ENCODE assay signal across 8 mouse cellular contexts in the genomic region with DNA sequence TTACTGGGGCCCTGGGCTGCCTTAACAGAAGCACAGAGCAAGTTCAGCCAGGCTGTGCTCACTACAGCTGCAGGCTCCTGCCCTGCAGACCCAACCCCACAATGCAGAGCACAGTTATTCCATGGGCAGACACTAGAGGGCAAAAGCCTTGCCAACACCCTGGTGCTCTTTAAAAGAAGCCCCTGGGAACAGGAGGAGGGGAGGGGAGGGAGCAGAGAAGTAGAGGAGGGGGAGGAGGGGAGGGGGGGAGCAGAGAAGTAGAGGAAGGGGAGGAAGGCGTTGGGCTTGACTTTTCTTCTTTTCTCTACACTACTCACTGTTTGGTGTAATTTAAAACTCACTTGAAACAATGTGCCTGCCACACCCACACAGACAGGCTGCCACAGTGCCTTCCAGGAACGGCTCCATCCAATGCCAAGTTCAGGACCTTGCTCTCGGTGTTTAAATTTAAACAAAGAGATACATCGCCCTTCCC.
A peak's percentile ranks its signal among the peaks of the same experiment; 100 is the strongest.
DNase-seq lines count a peak whose midpoint lies in the region; ATAC-seq lines count a peak whose summit lies in the region.

No protein-coding gene starts in this region.

- H3K27ac ChIP-seq in heart, embryonic 12.5 days (ENCODE audit: poor library complexity, severe bottlenecking): 0 out of 2 replicates have a peak overlapping the region, but pooled peaks have one; percentile 23
- H3K27ac ChIP-seq in limb, embryonic 12.5 days: peak overlapping the region; percentile 69

- peak overlapping the region; percentile 1; the same call in 1 of the 2 replicates for H3K9ac ChIP-seq in heart, embryonic 12.5 days
- no peak overlapping the region for H3K9ac ChIP-seq in limb, embryonic 12.5 days (replicated peaks)

- H3K4me2 ChIP-seq in heart, embryonic 12.5 days: no peak overlapping the region
- no peak overlapping the region for H3K4me2 ChIP-seq in limb, embryonic 12.5 days

- no peaks in the 10 kb centered on the region for H3K36me3 ChIP-seq in heart, embryonic 12.5 days
- H3K36me3 ChIP-seq in limb, embryonic 12.5 days: no peaks in the 10 kb centered on the region

- no peak for ATAC-seq in heart, embryonic 12.5 days (ENCODE audit: insufficient number of reproducible peaks, low FRiP score)
- ATAC-seq in limb, embryonic 12.5 days (ENCODE audit: insufficient number of reproducible peaks, insufficient read depth, low FRiP score, low TSS enrichment, low read depth): no peak

- no peaks in the 10 kb centered on the region for H3K9me3 ChIP-seq in heart, embryonic 12.5 days (replicated peaks)
- no peaks in the 10 kb centered on the region for H3K9me3 ChIP-seq in limb, embryonic 12.5 days

- 16% methylated on average over 4 of the region's 4 CpGs for WGBS in heart, embryonic 12.5 days
- 20% methylated on average over 4 of the region's 4 CpGs for WGBS in limb, embryonic 12.5 days

- no peak for DNase-seq in heart, adult 8-10 months (ENCODE audit: low spot score)
- peak; percentile 48 for DNase-seq in A20 (ENCODE audit: low read depth, low spot score)
- DNase-seq in embryo, embryonic 11.5 days (ENCODE audit: low read depth, low spot score): peak; percentile 46
- DNase-seq in thymus, postnatal 10 days (ENCODE audit: low spot score in 2 of 2): peak; percentile 65 to 71
- DNase-seq in natural killer cell, adult 2 months (ENCODE audit: low spot score in 2 of 2): no peak
- DNase-seq in cerebellum, adult 18-20 months: no peak

- no peaks in the 10 kb centered on the region for H3K27me3 ChIP-seq in heart, embryonic 12.5 days (replicated peaks)
- H3K27me3 ChIP-seq in limb, embryonic 12.5 days: no peaks in the 10 kb centered on the region

- H3K4me3 ChIP-seq in heart, embryonic 12.5 days: no peak overlapping the region
- no peak overlapping the region for H3K4me3 ChIP-seq in limb, embryonic 12.5 days (replicated peaks)

- H3K4me1 ChIP-seq in heart, embryonic 12.5 days (replicated peaks): peaks cover 22% of the 10 kb centered on the region
- peaks cover 32% of the 10 kb centered on the region for H3K4me1 ChIP-seq in limb, embryonic 12.5 days (replicated peaks)

Comparison
In these comparisons a context has a peak if more than half of its experiments do, and no peak if none do; other contexts are left out.
1. DNase-seq: peak in A20 (single experiment), embryo, embryonic 11.5 days (single experiment) and thymus, postnatal 10 days (2 of 2); none in heart, adult 8-10 months (single experiment), natural killer cell, adult 2 months (0 of 2) and cerebellum, adult 18-20 months (0 of 2).